Mouse (Mus musculus) ovary, adult 18-20 months (tissue): Measurements from ENCODE around the gene Capn8.

Experiments used
- DNase-seq: peaks from one replicate; pipeline ENCODE4 v3.0.0; 2022; ENCODE audit warnings: low spot score, mixed read lengths

The Capn8 gene

DNA sequence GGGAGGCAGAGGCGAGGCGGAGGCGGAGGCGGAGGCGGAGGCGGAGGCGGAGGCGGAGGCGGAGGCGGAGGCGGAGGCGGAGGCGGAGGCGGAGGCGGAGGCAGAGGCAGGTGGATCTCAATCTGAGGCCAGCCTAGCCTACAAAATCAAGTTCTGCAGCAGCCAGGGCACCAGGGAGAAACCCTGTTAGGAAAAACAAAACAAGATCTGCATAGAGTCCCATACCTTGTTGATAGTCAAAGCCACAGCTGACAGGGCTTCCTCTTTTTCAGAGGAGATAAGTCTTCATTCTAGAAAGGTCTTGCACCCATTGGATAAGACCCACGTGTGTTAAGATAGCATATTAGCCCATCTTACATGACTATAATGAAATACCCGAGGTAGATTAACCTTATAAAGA, 113.3 kb downstream of the Capn8 start:
- DNase-seq, result no peak

GRCm38 (mm10) chr1:182679169-182679568, 114.4 kb downstream of the Capn8 start:
- no peak for DNase-seq

DNA sequence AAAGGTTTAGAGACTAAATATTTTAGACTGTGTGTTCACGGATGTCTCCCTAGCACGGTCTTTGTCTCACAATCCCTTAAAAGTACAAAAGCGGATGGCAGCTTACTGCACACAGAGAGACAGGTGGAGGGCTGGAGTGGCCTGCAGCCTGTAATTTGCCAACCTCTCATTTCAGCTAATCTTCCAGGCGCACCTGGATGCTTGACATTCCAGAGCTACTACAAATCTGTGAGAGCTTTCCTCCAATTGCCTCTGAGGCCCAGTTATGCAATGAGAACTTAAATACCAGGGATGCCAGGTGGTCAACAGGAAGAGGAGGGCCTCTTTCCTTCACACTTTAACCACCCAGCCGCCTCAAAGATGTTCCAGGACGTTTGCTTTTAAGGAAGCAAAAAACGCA, 114.8 kb downstream of the Capn8 start:
- no peak for DNase-seq
